Mouse (Mus musculus): ENCODE data around the gene Sec24c. TPM values are rescaled to one million over a fixed set of nuclear protein-coding genes. Genes with fewer than 3 reads are reported as not detected.

Gene Sec24c
- total RNA-seq, 2 experiments from 2014 or later: 88.3 to 121 TPM

GRCm38 (mm10) chr14:20733041-20733951 is 59.2 kb downstream of the Sec24c start:
- peak; percentile 33 for ATAC-seq (replicated peaks; ENCODE audit: poor library complexity, severe bottlenecking)

GRCm38 (mm10) chr14:20733952-20734774 is 60.1 kb downstream of the Sec24c start, which contains the start of gene Ndst2:
TSS of gene Ndst2 (minus strand) at chr14:20734562.
- ATAC-seq (replicated peaks; ENCODE audit: poor library complexity, severe bottlenecking): peak; percentile 88

DNA sequence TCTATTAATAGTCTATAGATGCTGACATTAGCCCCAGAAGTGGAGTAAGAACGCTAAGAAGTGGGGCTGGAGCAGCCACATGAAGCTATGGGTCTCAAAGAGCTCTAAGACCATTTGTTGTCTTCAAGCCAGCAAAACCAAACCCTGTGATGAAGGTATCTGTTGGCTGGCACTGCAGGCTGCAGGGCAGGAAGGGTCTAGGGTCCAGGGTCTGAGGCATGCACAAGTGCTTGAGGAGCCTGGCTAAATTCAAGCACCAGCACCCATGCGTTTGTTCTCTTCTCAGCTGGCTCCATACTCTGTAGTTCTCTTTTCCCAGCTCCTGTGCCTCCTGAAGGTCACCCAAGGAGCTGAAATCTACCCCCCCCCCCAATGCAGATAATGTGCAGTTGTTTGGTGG is 60.9 kb downstream of the Sec24c start:
- no peak for ATAC-seq (replicated peaks; ENCODE audit: poor library complexity, severe bottlenecking)

DNA sequence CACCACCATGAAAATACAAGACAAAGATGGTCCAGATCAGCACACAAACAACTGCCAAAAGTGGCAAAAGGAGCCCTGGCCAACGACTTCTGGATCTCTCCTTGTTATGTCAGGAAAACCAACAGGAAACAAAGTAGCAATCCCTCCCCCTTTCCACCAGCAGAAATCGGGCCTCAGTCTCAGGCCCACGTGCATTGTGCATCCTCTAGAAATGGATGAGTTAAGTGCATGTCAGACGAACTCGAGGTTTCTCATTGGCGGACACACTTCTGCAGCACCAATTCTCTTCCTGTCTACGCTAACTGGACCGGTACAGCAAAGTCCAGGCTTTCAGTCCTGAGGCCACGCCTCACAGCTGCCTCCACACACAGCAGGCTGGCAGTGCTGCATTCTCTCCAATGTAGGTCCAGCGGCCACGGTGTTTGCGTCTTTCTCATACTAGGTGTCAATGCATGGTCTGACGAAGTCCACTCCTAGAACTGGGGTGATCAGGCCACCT is 61.8 kb downstream of the Sec24c start:
- no peak for ATAC-seq (replicated peaks; ENCODE audit: poor library complexity, severe bottlenecking)

DNA sequence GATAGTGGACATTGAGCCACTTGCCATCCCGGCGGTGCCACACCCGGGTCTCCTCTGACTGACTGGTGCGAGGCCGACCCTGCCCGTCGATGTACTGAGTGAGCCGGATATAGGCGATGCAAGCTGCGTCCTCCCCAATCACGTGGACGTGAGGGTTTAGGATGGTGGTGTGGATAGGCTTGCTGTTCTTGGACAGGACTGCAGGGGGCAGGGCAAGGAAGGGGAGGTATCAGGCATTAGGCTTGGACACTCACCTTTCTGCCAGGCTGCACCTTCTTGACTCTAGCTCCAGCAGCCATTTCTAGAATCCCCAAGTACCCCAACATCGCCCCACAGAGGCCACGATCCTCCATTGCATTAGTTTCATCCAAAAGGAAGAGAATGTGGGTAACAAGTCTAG is 63.2 kb downstream of the Sec24c start:
- ATAC-seq (replicated peaks; ENCODE audit: poor library complexity, severe bottlenecking): peak; percentile 54

DNA sequence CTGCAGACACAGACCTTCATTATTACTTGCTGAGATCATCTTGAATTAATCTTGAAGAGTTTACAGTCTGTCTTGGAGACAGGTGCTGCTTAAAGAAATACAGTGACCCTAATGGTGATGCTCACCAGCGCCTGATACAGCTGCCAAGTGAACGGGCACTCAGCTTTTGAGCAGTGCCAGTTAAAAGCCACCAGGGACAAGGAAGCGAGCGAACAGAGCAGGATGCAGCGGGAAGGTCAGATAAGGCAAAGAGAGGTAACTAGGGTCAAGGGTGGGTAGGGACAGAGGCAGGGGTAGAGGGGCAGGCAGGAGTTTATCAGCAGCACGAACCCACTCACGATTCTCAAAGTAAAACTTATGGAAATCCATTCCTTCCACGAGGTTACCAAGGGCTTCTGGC is 64.4 kb downstream of the Sec24c start:
- no peak for ATAC-seq (replicated peaks; ENCODE audit: poor library complexity, severe bottlenecking)

DNA sequence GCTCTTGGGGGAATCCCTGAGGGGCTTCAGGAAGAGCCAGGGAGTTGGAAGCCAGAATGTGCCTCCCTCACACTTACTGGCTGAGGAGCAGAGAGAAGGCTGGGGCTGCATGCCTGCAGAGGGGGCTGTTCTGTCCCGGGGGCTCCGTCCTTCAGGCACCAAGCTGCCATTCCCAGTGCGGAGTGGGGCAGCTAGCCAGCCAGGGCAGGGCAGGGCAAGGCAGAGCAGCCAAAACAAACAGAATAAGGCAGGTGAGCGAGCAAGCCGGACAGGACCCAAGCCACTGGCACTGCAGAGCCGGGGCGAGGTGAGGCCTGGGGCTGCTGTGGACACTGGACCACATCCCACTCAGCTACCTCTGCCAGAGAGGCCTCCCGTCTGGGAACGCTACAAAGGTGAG is 67.2 kb downstream of the Sec24c start:
- ATAC-seq (replicated peaks; ENCODE audit: poor library complexity, severe bottlenecking): no peak

DNA sequence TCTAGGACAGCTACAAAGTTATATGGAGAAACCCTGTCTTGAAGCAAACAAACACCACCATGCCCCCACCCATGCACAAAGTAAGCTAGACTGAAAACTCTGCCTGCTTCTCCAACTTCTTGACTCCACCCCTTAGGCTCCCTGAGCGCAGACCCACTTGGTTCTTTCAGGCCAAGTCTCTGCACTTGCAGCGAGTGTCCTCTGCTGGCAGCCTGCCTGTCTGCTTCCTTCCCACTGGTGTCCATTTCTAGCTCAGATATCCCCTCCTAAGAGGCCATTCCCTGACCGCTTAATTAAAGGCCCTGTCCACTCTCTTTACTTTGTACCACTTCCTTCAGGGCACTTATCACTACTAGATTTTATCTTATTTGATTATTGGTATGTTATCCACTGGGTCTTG is 69.5 kb downstream of the Sec24c start:
- ATAC-seq (replicated peaks; ENCODE audit: poor library complexity, severe bottlenecking): no peak

Other genes starting within 250 kb of the Sec24c start
- gene Cfap70, start 222.1 kb upstream of the Sec24c start, total RNA-seq (2014; fragmentation: Nextera tagmentation): not detected in 2 replicates
- gene Cfap70, start 222.1 kb upstream of the Sec24c start, total RNA-seq (2017): not detected in 2 replicates
- gene Anxa7, start 194.2 kb upstream of the Sec24c start, total RNA-seq (2014; fragmentation: Nextera tagmentation): 56.9 and 70.7 TPM in 2 replicates
- gene Anxa7, start 194.2 kb upstream of the Sec24c start, total RNA-seq (2017): 59.0 and 59.1 TPM in 2 replicates
- gene Mss51, start 177.4 kb upstream of the Sec24c start, total RNA-seq (2014; fragmentation: Nextera tagmentation): 3.2 and 4.4 TPM in 2 replicates
- gene Mss51, start 177.4 kb upstream of the Sec24c start, total RNA-seq (2017): 0.72 and 1.3 TPM in 2 replicates
- gene Ppp3cb, start 127.7 kb upstream of the Sec24c start, total RNA-seq (2014; fragmentation: Nextera tagmentation): 108 and 132 TPM in 2 replicates
- gene Ppp3cb, start 127.7 kb upstream of the Sec24c start, total RNA-seq (2017): 52.9 and 74.9 TPM in 2 replicates
- 5.1 and 9.4 TPM in 2 replicates for gene Usp54, start 33.2 kb upstream of the Sec24c start, total RNA-seq (2014; fragmentation: Nextera tagmentation)
- 4.1 and 4.6 TPM in 2 replicates for gene Usp54, start 33.2 kb upstream of the Sec24c start, total RNA-seq (2017)
- not detected in 2 replicates for gene Myoz1, start 17.8 kb upstream of the Sec24c start, total RNA-seq (2014; fragmentation: Nextera tagmentation)
- not detected in 2 replicates for gene Myoz1, start 17.8 kb upstream of the Sec24c start, total RNA-seq (2017)
- 0.32 and 0.56 TPM in 2 replicates for gene Synpo2l, start 6.0 kb upstream of the Sec24c start, total RNA-seq (2014; fragmentation: Nextera tagmentation)
- not detected in 2 replicates for gene Synpo2l, start 6.0 kb upstream of the Sec24c start, total RNA-seq (2017)
- gene Fut11, start 20.7 kb downstream of the Sec24c start, total RNA-seq (2014; fragmentation: Nextera tagmentation): 9.0 and 9.3 TPM in 2 replicates
- gene Fut11, start 20.7 kb downstream of the Sec24c start, total RNA-seq (2017): 7.5 and 9.3 TPM in 2 replicates
- gene Chchd1, start 28.7 kb downstream of the Sec24c start, total RNA-seq (2014; fragmentation: Nextera tagmentation): 193 and 202 TPM in 2 replicates
- gene Chchd1, start 28.7 kb downstream of the Sec24c start, total RNA-seq (2017): 130 and 186 TPM in 2 replicates
- gene Zswim8, start 33.2 kb downstream of the Sec24c start, total RNA-seq (2014; fragmentation: Nextera tagmentation): 47.5 and 51.8 TPM in 2 replicates
- 21.1 and 23.2 TPM in 2 replicates for gene Zswim8, start 33.2 kb downstream of the Sec24c start, total RNA-seq (2017)
- gene Ndst2, start 60.3 kb downstream of the Sec24c start, total RNA-seq (2014; fragmentation: Nextera tagmentation): 24.5 and 27.8 TPM in 2 replicates
- gene Ndst2, start 60.3 kb downstream of the Sec24c start, total RNA-seq (2017): 6.2 and 7.2 TPM in 2 replicates
- 28.0 and 35.2 TPM in 2 replicates for gene Camk2g, start 119.8 kb downstream of the Sec24c start, total RNA-seq (2014; fragmentation: Nextera tagmentation)
- gene Camk2g, start 119.8 kb downstream of the Sec24c start, total RNA-seq (2017): 50.3 and 65.9 TPM in 2 replicates
- gene Plau, start 162.4 kb downstream of the Sec24c start, total RNA-seq (2014; fragmentation: Nextera tagmentation): 2.9 and 4.2 TPM in 2 replicates
- gene Plau, start 162.4 kb downstream of the Sec24c start, total RNA-seq (2017): 7.5 and 9.1 TPM in 2 replicates

Measured in granulocyte monocyte progenitor cell, adult 5-6 weeks (primary cell).